Mouse (Mus musculus) intestine, postnatal 0 days (tissue): Measurements from ENCODE around the gene Fam219b. TPM values are rescaled to one million over a fixed set of nuclear protein-coding genes. Genes with fewer than 3 reads are reported as not detected.

Source experiments
- ATAC-seq: fragments of 200-750 bp; cut with Nextera tagmentation; 2 replicates; pipeline ENCODE4 v1.8.0; 2017; ENCODE audit warnings: mild to moderate bottlenecking, moderate TSS enrichment, moderate library complexity
- H3K27ac ChIP-seq: fragments of 300-500 bp; sonication (generic); 2 replicates; pipeline ENCODE4 v1.5.1; 2014; ENCODE audit warnings: mild to moderate bottlenecking, low read depth, low read length, moderate library complexity
- H3K27me3 ChIP-seq: fragments of 300-500 bp; sonication (generic); replicated peaks from 2 replicates; pipeline ENCODE4 v1.6.1; 2014; ENCODE audit warnings: low read length, mixed read lengths; ENCODE audit not compliant: control insufficient read depth, insufficient read depth
- H3K36me3 ChIP-seq: fragments of 300-500 bp; sonication (generic); 2 replicates; pipeline ENCODE4 v1.6.1; 2014; ENCODE audit warnings: mild to moderate bottlenecking, moderate library complexity; ENCODE audit not compliant: control insufficient read depth, insufficient read depth
- H3K4me1 ChIP-seq: fragments of 300-500 bp; sonication (generic); replicated peaks from 2 replicates; pipeline ENCODE4 v1.6.1; 2014; ENCODE audit warnings: antibody characterized with exemption, low read length, mixed read lengths; ENCODE audit not compliant: control insufficient read depth, insufficient read depth
- H3K4me2 ChIP-seq: fragments of 300-500 bp; sonication (generic); replicated peaks from 2 replicates; pipeline ENCODE4 v1.6.1; 2014; ENCODE audit warnings: low read depth, mild to moderate bottlenecking, moderate library complexity
- H3K4me3 ChIP-seq: fragments of 300-500 bp; sonication (generic); 2 replicates; pipeline ENCODE4 v1.5.1; 2014; ENCODE audit warnings: low read depth, low read length
- H3K9ac ChIP-seq: fragments of 300-500 bp; sonication (generic); 2 replicates; pipeline ENCODE4 v1.6.1; 2014; ENCODE audit warnings: mild to moderate bottlenecking, low read depth, low read length
- H3K9me3 ChIP-seq: fragments of 300-500 bp; sonication (generic); 2 replicates; pipeline ENCODE4 v1.6.1; 2016; ENCODE audit warnings: mixed run types; ENCODE audit not compliant: control insufficient read depth
- CTCF ChIP-seq: sonication (generic); IDR thresholded peaks from 2 replicates; pipeline ENCODE4 v1.5.1; 2016; ENCODE audit warnings: low read depth, mild to moderate bottlenecking, control low read depth, antibody characterized with exemption, moderate library complexity
- WGBS: fragments of 180-500 bp; shearing (Covaris S2); extraction: QIAGEN DNeasy Blood & Tissue Kit; methylation state at CpG from one replicate; pipeline ENCODE4 v1.1.7; 2014; 5-methylcytosine and 5-hydroxymethylcytosine counted together
- polyA plus RNA-seq: library from polyadenylated mRNA; unstranded; fragments of >200 nt; fragmentation: Nextera tagmentation; extraction: Ambion mirVana; gene quantifications from 2 replicates; pipeline ENCODE4 v1.2.1, GENCODE M21; 2015

Fam219b gene
- polyA plus RNA-seq, 1 experiment from 2014 or later = 6.9 TPM

DNA sequence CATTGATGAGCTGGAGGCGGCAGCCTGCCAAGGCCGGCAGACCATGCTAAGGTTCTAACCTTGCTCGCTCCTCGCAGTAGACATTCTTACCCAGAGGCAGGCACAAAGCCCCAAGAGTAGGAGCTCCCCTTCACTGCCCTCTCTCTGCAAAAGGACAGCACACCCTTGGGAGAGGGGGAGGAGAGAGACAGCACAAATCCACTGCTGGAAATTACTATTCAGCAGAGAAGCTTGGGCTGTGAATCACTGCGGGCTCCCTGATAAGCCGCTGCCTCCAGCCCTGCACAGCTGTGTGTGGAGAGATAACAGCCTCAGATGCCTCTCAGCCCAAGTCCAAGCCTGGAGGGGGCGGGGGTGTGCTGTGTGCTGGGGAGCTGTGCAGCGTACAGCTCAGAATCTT is 31.6 kb upstream of the Fam219b start:
- H3K27ac ChIP-seq = no peak overlapping the region
- H3K9me3 ChIP-seq = no peaks in the 10 kb centered on the region
- peak; percentile 52; the same call in 1 of the 2 replicates for ATAC-seq
- no peak for TF ChIP-seq CTCF
- no peaks in the 10 kb centered on the region for H3K4me1 ChIP-seq
- no peaks in the 10 kb centered on the region for H3K36me3 ChIP-seq
- H3K9ac ChIP-seq = no peak overlapping the region
- H3K4me2 ChIP-seq = peak overlapping the region; percentile 6; the same call in 1 of the 2 replicates
- peaks cover 47% of the 10 kb centered on the region for H3K27me3 ChIP-seq
- WGBS = 5% methylated on average over 8 of the region's 8 CpGs
- H3K4me3 ChIP-seq = no peak overlapping the region

DNA sequence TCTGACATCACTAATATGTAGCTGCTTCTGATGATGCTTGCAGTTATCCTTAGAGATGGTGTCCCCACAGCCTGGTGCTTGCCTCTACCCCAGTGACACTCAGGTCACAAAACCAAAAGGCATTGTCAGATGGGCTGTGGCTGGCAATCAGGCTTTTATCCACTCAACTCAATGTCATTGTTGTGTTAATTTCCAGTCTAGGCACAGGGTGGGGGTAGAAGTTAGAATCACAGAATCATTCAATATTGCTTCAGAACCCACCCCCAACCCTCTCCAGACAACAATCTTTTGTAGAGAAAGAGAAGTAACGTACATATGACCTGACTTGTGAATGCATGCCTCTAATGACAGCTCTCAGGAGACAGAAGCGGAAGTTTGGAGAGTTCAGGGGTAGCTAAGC is 26.8 kb upstream of the Fam219b start:
- no peak overlapping the region for H3K9ac ChIP-seq
- H3K4me2 ChIP-seq = no peak overlapping the region
- H3K27ac ChIP-seq = no peak overlapping the region
- no peaks in the 10 kb centered on the region for H3K36me3 ChIP-seq
- no peak for TF ChIP-seq CTCF
- ATAC-seq = no peak
- WGBS = 79% methylated on average over 2 of the region's 2 CpGs
- H3K9me3 ChIP-seq = no peaks in the 10 kb centered on the region
- no peak overlapping the region for H3K4me3 ChIP-seq
- no peaks in the 10 kb centered on the region for H3K4me1 ChIP-seq
- 0 out of 2 replicates have a peak, but pooled peaks cover 7% of the 10 kb centered on the region for H3K27me3 ChIP-seq

DNA sequence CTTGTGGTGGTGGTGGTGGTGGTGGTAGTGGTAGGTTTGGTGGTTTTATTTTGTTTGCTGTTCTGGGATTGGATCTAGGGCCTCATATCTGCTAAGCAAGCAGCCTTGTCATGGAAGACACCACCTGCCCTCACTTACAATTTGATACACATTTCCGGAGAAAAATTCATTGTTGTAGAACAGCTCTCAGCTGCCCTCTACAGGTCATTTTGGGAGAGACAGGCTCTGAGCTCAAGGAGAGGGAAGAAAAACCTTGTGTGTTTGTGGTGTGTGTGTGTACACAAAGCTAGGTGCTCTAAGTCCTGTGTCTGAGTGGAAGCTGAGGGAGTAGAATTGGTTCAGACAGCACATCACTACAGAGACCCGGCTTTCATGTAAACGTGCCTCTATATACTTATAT is 20.2 kb upstream of the Fam219b start:
- TF ChIP-seq CTCF = peak; percentile 92
- Histone ChIP-seq H3K9me3 (no peaks in the 10 kb centered on the region), H3K4me3 (no peak overlapping the region), H3K4me1 (0 out of 2 replicates have a peak, but pooled peaks cover 2% of the 10 kb centered on the region), H3K36me3 (no peaks in the 10 kb centered on the region), H3K27ac (no peak overlapping the region), H3K27me3 (no peaks in the 10 kb centered on the region), H3K9ac (no peak overlapping the region), H3K4me2 (no peak overlapping the region)
- no peak for ATAC-seq
- 10% methylated on average over 3 of the region's 3 CpGs for WGBS

DNA sequence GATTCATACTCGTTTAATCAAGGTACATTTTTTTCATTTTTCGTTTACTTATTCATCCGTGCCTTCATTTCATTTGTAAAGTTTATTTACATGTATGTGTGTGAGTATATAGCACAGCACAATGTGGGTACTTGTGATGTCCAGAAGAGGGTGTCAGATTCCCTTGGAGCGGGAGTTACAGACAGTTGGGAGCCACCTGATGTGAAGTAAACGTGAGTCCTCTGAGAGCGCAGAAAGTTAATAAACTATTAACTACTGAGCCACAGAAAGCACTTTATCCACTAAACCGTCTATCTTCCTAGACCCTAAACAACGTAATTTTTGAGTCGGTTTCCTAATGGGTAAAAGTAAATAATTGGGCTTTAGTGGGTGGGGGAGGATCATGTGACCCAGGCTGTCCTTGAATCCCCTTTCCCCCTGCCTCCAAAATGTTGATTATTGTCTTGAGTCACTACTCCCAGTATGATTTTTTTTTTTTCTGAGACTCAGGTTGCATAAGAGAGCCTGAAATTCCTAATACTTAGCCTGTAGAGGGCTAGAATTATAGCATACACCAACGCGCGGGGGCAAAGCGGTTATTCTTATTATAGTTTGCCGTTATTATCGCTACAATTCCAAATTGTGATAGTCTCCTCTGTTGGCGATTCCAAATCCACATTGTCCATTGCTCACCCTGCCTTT is 16.8 kb upstream of the Fam219b start:
- H3K4me1 ChIP-seq = 0 out of 2 replicates have a peak, but pooled peaks cover 10% of the 10 kb centered on the region
- H3K9ac ChIP-seq = peak overlapping the region; percentile 97
- 23% methylated on average over 16 of the region's 16 CpGs for WGBS
- no peaks in the 10 kb centered on the region; the same call in 1 of the 2 replicates for H3K36me3 ChIP-seq
- ATAC-seq = peak; percentile 12
- no peaks in the 10 kb centered on the region for H3K9me3 ChIP-seq
- peak overlapping the region; percentile 76 for H3K4me2 ChIP-seq
- H3K27me3 ChIP-seq = no peaks in the 10 kb centered on the region
- peak overlapping the region; percentile 99; the same call in 1 of the 2 replicates for H3K27ac ChIP-seq
- no peak for TF ChIP-seq CTCF
- H3K4me3 ChIP-seq = peak overlapping the region; percentile 96

DNA sequence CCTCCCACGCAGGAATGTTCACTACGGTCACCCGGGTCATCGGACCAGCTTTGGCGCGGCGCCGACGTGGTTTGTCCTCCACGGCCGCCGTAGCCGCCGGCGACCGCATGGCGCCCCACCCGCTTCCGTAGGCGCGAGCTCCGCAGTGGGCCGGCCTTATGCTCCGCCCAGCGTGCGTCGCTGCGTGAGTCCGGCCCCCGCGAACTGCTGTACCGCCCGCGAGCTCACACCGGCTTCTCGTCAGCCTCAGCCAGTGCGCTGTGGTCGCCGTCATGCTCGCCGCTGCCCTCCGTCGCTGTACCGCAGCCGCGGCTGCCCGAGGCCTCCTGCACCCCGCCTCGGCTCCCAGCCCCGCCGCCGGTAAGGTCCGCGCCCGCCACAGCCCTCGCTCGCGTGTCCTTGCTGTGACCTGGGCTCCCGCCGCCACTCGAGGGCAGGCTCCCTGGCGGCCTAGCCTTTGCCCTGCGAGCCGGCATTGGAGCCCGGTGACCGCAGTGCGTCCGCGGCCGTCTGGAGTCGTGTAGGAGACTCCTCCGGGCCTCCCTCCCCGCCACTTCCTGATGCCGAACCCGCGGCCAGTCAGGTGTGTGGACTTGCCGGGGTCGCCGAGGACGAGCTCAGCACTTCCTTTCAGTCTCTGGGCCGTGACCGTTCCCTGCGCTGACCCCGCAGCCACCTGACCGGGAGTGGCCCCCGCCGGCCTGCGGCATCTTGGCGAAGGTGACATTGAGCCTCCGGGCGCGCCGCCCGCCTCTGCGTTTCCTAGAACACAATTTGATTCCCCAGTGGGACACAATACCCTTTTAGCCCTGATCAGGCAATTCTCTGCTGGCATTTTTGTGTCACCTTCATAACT is 16.0 kb upstream of the Fam219b start, which contains the start of gene Cox5a:
Gene Cox5a (plus strand): TSS at position 219 of the 856 bp plus-strand sequence.
- Histone ChIP-seq H3K4me2 (peak within 1 kb of the TSS; percentile 76), H3K4me3 (peak within 1 kb of the TSS; percentile 96), H3K27me3 (no peaks in the 10 kb centered on the region), H3K4me1 (peaks cover 16% of the 10 kb centered on the region; the same call in 1 of the 2 replicates), H3K9ac (peak within 1 kb of the TSS; percentile 97), H3K36me3 (no peaks in the 10 kb centered on the region; the same call in 1 of the 2 replicates), H3K9me3 (no peaks in the 10 kb centered on the region), H3K27ac (peak within 1 kb of the TSS; percentile 99)
- WGBS = under 1% methylated on average over 91 of the region's 95 CpGs
- ATAC-seq = peak; percentile 96
- TF ChIP-seq CTCF = 0 out of 2 replicates have a peak, but pooled peaks have one; percentile 13
